In the genomic region with DNA sequence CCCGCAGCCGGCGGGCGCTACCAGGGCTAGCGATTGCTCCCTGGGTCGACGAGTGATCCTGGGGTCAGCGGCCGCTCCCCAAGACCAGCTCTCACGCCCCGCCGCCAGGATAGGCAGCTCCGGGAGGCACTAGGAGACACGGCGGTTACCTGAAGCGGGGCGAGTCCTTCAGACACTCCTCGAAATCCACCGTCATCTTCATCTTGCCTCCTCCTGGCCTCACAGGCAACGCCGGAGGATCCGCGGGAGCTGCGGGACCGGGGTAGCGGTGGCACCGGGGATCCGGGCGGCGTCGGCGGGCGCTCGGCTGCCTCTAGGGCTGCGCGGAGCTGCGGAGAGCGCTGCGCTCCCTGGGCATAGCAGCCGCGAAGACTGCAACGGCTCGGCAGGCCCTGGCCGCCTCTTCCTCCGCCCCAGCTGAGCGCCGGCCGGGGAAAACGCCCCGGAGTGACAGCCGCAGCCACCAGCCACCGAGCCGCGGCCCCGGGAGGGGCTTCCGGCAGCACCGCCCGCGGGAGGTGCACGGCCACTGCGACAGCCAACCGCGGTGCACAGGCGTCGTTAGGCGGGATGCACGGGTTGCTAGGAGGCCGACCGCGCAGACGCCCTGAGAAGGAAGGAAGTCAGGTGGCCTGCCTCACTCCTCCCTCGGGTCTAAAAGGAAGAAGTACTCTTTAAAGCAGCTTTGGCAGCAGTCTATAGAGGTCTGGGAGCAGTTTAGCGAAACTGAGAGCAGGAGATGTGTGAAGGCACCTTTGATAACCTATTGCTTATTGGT, we compare ENCODE assay signal across 8 mouse cellular contexts. TPM values are rescaled to one million over a fixed set of nuclear protein-coding genes. Genes with fewer than 3 reads are reported as not detected.
DNase-seq lines count a peak whose midpoint lies in the region; ATAC-seq lines count a peak whose summit lies in the region.

A gene (minus strand): TSS at position 456 of the 778 bp plus-strand sequence.

- H3K9ac ChIP-seq in kidney, embryonic 15.5 days: peak within 1 kb of the TSS; percentile 80

- under 1% methylated on average over 73 of the region's 73 CpGs for WGBS in heart, embryonic 10.5 days
- WGBS in kidney, embryonic 15.5 days: under 1% methylated on average over 73 of the region's 73 CpGs

- no peaks in the 10 kb centered on the region for H3K27me3 ChIP-seq in heart, embryonic 10.5 days (ENCODE audit: insufficient read depth, poor library complexity, severe bottlenecking)
- no peaks in the 10 kb centered on the region for H3K27me3 ChIP-seq in kidney, embryonic 15.5 days

- H3K9me3 ChIP-seq in heart, embryonic 10.5 days: no peaks in the 10 kb centered on the region
- H3K9me3 ChIP-seq in kidney, embryonic 15.5 days (replicated peaks): no peaks in the 10 kb centered on the region

- peak within 1 kb of the TSS; percentile 99 for H3K4me3 ChIP-seq in heart, embryonic 10.5 days
- H3K4me3 ChIP-seq in kidney, embryonic 15.5 days (replicated peaks): peak within 1 kb of the TSS; percentile 95

- peak within 1 kb of the TSS; percentile 94 for H3K27ac ChIP-seq in heart, embryonic 10.5 days
- peak within 1 kb of the TSS; percentile 93 for H3K27ac ChIP-seq in kidney, embryonic 15.5 days

- peak within 1 kb of the TSS; percentile 84 for H3K4me2 ChIP-seq in kidney, embryonic 15.5 days

- peaks cover 28% of the 10 kb centered on the region for H3K4me1 ChIP-seq in heart, embryonic 10.5 days
- H3K4me1 ChIP-seq in kidney, embryonic 15.5 days: peaks cover 17% of the 10 kb centered on the region

- H3K36me3 ChIP-seq in heart, embryonic 10.5 days: no peaks in the 10 kb centered on the region
- no peaks in the 10 kb centered on the region for H3K36me3 ChIP-seq in kidney, embryonic 15.5 days

- peak; percentile 98 for DNase-seq in B cell, adult 2 months
- DNase-seq in brain, adult 2 months (ENCODE audit: low read depth, low spot score): peak; percentile 99
- peak; percentile 99 for DNase-seq in heart, embryonic 10.5 days (ENCODE audit: low spot score)
- DNase-seq in liver: peak; percentile 96
- DNase-seq in spleen, postnatal 4 days (ENCODE audit: low spot score in 2 of 2): peak; percentile 96 to 97

- ATAC-seq in erythroblast, adult 5-6 weeks (replicated peaks; ENCODE audit: low FRiP score, poor library complexity, severe bottlenecking): peak; percentile 97
- peak; percentile 100 for ATAC-seq in kidney, embryonic 15.5 days (replicated peaks; ENCODE audit: low FRiP score)
- ATAC-seq in monocyte, adult 5-6 weeks (replicated peaks; ENCODE audit: insufficient number of reproducible peaks, low FRiP score, low TSS enrichment, poor library complexity, severe bottlenecking): peak; percentile 98

RNA-seq across cellular contexts. Expression of the gene that starts here (rescaled TPM):
- total RNA-seq in erythroblast, adult 5-6 weeks (2015; ENCODE audit: low replicate concordance): 6.9 and 14.4 TPM in 2 replicates
- total RNA-seq in erythroblast, adult 5-6 weeks (2017; ENCODE audit: low replicate concordance): 10.5 and 23.1 TPM in 2 replicates
- 15.5 and 16.4 TPM in 2 replicates for polyA plus RNA-seq in heart, embryonic 10.5 days (2016; fragmentation: Nextera tagmentation; extraction: Ambion mirVana)
- 17.6 and 17.7 TPM in 2 replicates for polyA plus RNA-seq in kidney, embryonic 15.5 days (2015; fragmentation: Nextera tagmentation; extraction: Ambion mirVana)
- total RNA-seq in monocyte, adult 5-6 weeks (2017): 89.4 to 118 TPM (median 107 TPM) in 3 replicates

Comparison
In these comparisons a context has a peak if more than half of its experiments do, and no peak if none do; other contexts are left out.
1. Peak in every context shown above with its lines: DNase-seq, ATAC-seq, H3K4me3 ChIP-seq and H3K27ac ChIP-seq.